Mouse (Mus musculus): ENCODE data around the gene Rnaset2a.
"Not testable (repeated sequence)": the region's sequence is repeated elsewhere in the genome, so short reads cannot be mapped to it uniquely, and the experiment has no call there.

DNA sequence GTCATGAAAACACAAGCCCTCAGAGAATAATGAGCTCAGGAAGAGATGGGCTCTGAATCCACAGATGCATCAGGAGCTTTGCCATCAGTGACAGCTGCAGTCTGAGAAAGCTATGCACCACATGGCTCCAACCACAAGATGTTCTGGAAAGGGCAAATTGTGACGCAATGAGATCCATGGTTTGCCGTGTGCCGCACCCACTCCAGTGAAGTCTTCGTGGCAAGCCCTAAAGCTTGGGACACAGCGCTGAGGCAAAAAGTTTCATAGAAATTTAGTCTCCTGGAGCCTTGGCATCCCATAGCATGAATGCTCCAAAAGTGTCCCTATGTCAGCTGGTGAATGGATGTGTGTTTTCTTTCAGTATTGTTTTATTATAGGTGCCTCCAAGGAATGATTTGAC is 9.8 kb downstream of the Rnaset2a start:
- TF ChIP-seq CTCF, EP300 (IDR thresholded peaks at IDR 0.05; ENCODE audit: low read depth): not testable (repeated sequence)
